Mouse (Mus musculus): ENCODE results near the gene 2900026A02Rik. TPM values are rescaled to one million over a fixed set of nuclear protein-coding genes. Genes with fewer than 3 reads are reported as not detected.

2900026A02Rik gene
- polyA plus RNA-seq, 1 experiment, result 2.2 TPM

DNA sequence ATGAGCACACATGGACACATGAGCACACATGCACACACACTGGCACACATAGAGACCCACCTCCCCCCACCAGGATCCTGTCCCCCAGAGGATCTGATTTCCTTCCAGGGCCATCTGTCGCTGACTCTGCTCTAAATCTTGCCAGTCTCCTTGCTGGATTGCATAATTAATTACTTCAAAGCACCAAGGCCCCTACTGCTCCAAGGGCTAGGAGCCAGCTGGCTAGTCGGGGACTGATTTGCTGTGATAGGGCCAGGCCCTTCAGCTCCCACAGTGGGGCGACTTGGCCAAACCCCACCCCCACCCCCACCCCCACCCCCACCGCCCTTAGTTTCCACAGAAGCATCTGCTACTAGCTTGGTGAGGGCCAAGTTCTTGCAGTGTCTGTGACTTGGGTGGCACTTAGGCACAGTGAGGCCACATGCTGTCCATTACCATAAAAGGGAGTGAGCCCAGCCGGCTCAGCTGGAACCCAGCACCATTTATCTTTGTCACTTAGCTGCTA is 179.4 kb downstream of the 2900026A02Rik start:
- H3K27ac ChIP-seq (ENCODE audit: control insufficient read depth, insufficient read depth, low read depth, low read length), result no peak overlapping the region
- no peaks in the 10 kb centered on the region for H3K4me1 ChIP-seq (ENCODE audit: control insufficient read depth, insufficient read depth, low read length)
- TF ChIP-seq CTCF (IDR thresholded peaks at IDR 0.05; ENCODE audit: control insufficient read depth, insufficient read depth, insufficient replicate concordance, low read depth, low read length) (no peak), POLR2A (IDR thresholded peaks at IDR 0.05; ENCODE audit: control insufficient read depth, low read depth, low read length) (no peak)
- no peaks in the 10 kb centered on the region for H3K27me3 ChIP-seq (ENCODE audit: control insufficient read depth, insufficient read depth, low read length)
- H3K36me3 ChIP-seq (ENCODE audit: control insufficient read depth, insufficient read depth, low read length), result no peaks in the 10 kb centered on the region
- no peak overlapping the region for H3K4me3 ChIP-seq (ENCODE audit: control insufficient read depth, low read depth, low read length)

DNA sequence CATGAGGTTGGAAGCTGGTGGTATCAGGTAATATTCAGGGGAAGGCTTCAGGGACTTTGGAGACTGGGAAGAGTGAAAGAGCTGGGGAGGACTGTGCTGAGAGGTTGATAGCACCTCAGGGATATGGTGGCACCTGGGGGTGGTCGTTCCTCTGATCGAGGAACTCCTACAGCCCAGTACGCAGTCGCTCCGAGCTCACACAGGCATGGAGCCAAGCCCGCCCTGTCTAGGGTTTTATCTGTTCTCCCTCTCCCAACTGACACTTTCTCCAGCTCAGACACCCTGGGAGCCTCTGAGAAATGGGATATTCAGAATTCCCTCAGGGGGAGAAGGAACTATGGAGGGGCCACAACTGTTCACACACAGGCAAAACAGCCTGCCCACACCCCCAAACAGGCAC is 180.3 kb downstream of the 2900026A02Rik start:
- Histone ChIP-seq H3K27me3 (ENCODE audit: control insufficient read depth, insufficient read depth, low read length) (no peaks in the 10 kb centered on the region), H3K36me3 (ENCODE audit: control insufficient read depth, insufficient read depth, low read length) (no peaks in the 10 kb centered on the region), H3K4me1 (ENCODE audit: control insufficient read depth, insufficient read depth, low read length) (no peaks in the 10 kb centered on the region), H3K4me3 (ENCODE audit: control insufficient read depth, low read depth, low read length) (no peak overlapping the region), H3K27ac (ENCODE audit: control insufficient read depth, insufficient read depth, low read depth, low read length) (no peak overlapping the region)
- no peak for TF ChIP-seq CTCF (IDR thresholded peaks at IDR 0.05; ENCODE audit: control insufficient read depth, insufficient read depth, insufficient replicate concordance, low read depth, low read length)
- no peak for TF ChIP-seq POLR2A (IDR thresholded peaks at IDR 0.05; ENCODE audit: control insufficient read depth, low read depth, low read length)

DNA sequence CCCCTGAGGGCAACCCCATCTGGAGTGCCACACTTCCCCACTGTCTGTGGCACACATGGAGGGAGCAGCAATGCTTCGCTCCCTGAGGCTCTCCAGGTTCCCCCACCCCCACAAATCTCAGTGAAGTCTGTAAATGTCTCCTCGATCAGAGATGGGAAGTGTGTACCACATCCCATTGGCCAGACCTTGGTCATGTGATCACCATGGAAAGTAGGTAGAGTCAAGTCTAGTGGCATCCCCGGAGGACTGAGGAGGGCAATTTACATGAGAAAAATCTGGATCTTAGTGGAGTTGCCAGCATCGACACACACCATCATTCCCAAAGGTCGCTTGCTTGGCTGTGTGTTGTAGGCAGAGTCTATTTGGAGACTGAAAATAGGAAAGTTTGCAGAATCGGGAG is 182.4 kb downstream of the 2900026A02Rik start:
- Histone ChIP-seq H3K27me3 (ENCODE audit: control insufficient read depth, insufficient read depth, low read length) (no peaks in the 10 kb centered on the region), H3K36me3 (ENCODE audit: control insufficient read depth, insufficient read depth, low read length) (no peaks in the 10 kb centered on the region), H3K4me3 (ENCODE audit: control insufficient read depth, low read depth, low read length) (no peak overlapping the region), H3K27ac (ENCODE audit: control insufficient read depth, insufficient read depth, low read depth, low read length) (no peak overlapping the region), H3K4me1 (ENCODE audit: control insufficient read depth, insufficient read depth, low read length) (no peaks in the 10 kb centered on the region)
- no peak for TF ChIP-seq POLR2A (IDR thresholded peaks at IDR 0.05; ENCODE audit: control insufficient read depth, low read depth, low read length)
- TF ChIP-seq CTCF (IDR thresholded peaks at IDR 0.05; ENCODE audit: control insufficient read depth, insufficient read depth, insufficient replicate concordance, low read depth, low read length), result no peak

Other genes with a start within 250 kb of the 2900026A02Rik start
- 15.3 and 15.8 TPM in 2 replicates for gene Grk3, start 205.4 kb downstream of the 2900026A02Rik start, polyA plus RNA-seq (2012; rRNA removed)
- not detected in 2 replicates for gene Crybb2, start 151.1 kb downstream of the 2900026A02Rik start, polyA plus RNA-seq (2012; rRNA removed)
- 0.41 and 0.84 TPM in 2 replicates for gene Crybb3, start 139.7 kb downstream of the 2900026A02Rik start, polyA plus RNA-seq (2012; rRNA removed)
- gene Tmem211, start 5.7 kb upstream of the 2900026A02Rik start, polyA plus RNA-seq (2012; rRNA removed), result not detected in 2 replicates
- gene Sgsm1, start 89.5 kb upstream of the 2900026A02Rik start, polyA plus RNA-seq (2012; rRNA removed), result 1.8 and 2.2 TPM in 2 replicates
- gene Aym1, start 136.1 kb upstream of the 2900026A02Rik start, polyA plus RNA-seq (2012; rRNA removed), result 10.8 and 12.8 TPM in 2 replicates

Measured in testis, adult 2 months (tissue).